Mouse (Mus musculus) ES-E14 (cell line): ENCODE data around the gene Rab5b. TPM values are rescaled to one million over a fixed set of nuclear protein-coding genes. Genes with fewer than 3 reads are reported as not detected.
A peak's percentile ranks its signal among the peaks of the same experiment; 100 is the strongest.

Source experiments
- DNase-seq: peaks from one replicate; pipeline ENCODE4 v3.0.0-alpha.2; 2013; ENCODE audit warnings: low read depth, low spot score
- H3K27ac ChIP-seq: 2 replicates; pipeline ENCODE4 v1.5.1; 2012; ENCODE audit warnings: low read depth, mild to moderate bottlenecking, low read length, moderate library complexity, mixed read lengths; ENCODE audit not compliant: poor library complexity, insufficient read depth, severe bottlenecking
- H3K36me3 ChIP-seq: 2 replicates; pipeline ENCODE4 v1.6.1; 2012; ENCODE audit warnings: mild to moderate bottlenecking, low read length, moderate library complexity, mixed read lengths; ENCODE audit not compliant: control insufficient read depth, poor library complexity, insufficient read depth, severe bottlenecking
- H3K4me1 ChIP-seq, 2 experiments: fragments of 150-350 bp in 1 of 2; sonication (generic) in 1 of 2; 2 replicates each; pipeline ENCODE4 v1.6.1; 2012; ENCODE audit warnings: low read length in 2 of 2, mild to moderate bottlenecking in 1 of 2, mixed read lengths in 1 of 2; ENCODE audit not compliant: control insufficient read depth in 2 of 2, insufficient read depth in 2 of 2, poor library complexity in 1 of 2
- H3K4me3 ChIP-seq, 2 experiments: fragments of 150-350 bp in 1 of 2; sonication (generic) in 1 of 2; 2 replicates each; pipeline ENCODE4 v1.5.1; 2012; ENCODE audit warnings: low read length in 2 of 2, low read depth in 1 of 2, mild to moderate bottlenecking in 1 of 2, mixed read lengths in 1 of 2; ENCODE audit not compliant: insufficient read depth in 1 of 2, poor library complexity in 1 of 2, severe bottlenecking in 1 of 2
- H3K9ac ChIP-seq: 2 replicates; pipeline ENCODE4 v1.6.1; 2012; ENCODE audit warnings: low read depth, mild to moderate bottlenecking, low read length, mixed read lengths; ENCODE audit not compliant: poor library complexity, insufficient read depth, severe bottlenecking
- H3K9me3 ChIP-seq: fragments of 150-350 bp; sonication (generic); 2 replicates; pipeline ENCODE4 v1.6.1; 2012; ENCODE audit warnings: low read depth, mild to moderate bottlenecking, low read length; ENCODE audit not compliant: control insufficient read depth, insufficient read depth
- CHD2 ChIP-seq: IDR thresholded peaks from 2 replicates; pipeline ENCODE4 v1.6.1; 2014; ENCODE audit warnings: mild to moderate bottlenecking, low read depth, low read length, inconsistent platforms
- HCFC1 ChIP-seq: IDR thresholded peaks from 2 replicates; pipeline ENCODE4 v1.6.1; 2012; ENCODE audit warnings: low read length, inconsistent platforms, borderline replicate concordance; ENCODE audit not compliant: insufficient read depth
- MAFK ChIP-seq: IDR thresholded peaks from 2 replicates; pipeline ENCODE4 v1.6.1; 2014; ENCODE audit warnings: mild to moderate bottlenecking, low read depth, low read length, inconsistent platforms; ENCODE audit not compliant: insufficient read depth
- ZC3H11A ChIP-seq: IDR thresholded peaks from 2 replicates; pipeline ENCODE4 v1.6.1; 2012; ENCODE audit warnings: low read depth, mild to moderate bottlenecking, inconsistent platforms, low read length, borderline replicate concordance
- ZNF384 ChIP-seq: IDR thresholded peaks from 2 replicates; pipeline ENCODE4 v1.6.1; 2012; ENCODE audit warnings: low read depth, low read length, inconsistent platforms
- in situ Hi-C, 2 experiments: fragments of 600-800 bp; cut with MboI; formaldehyde crosslinking; loops; one replicate each; pipeline ENCODE4 v1.15.1; 2025; ENCODE audit warnings: low sequenced_read_pairs in 2 of 2, inconsistent platforms in 1 of 2; ENCODE audit not compliant: unreplicated experiment in 2 of 2
- total RNA-seq: library from RNA; depleted of rRNA; stranded (reverse); fragments of 300-350 nt; gene quantifications from 2 replicates; pipeline ENCODE4 v1.2.3, GENCODE M21; 2012

Gene Rab5b
- total RNA-seq, 1 experiment: 32.8 TPM

DNA sequence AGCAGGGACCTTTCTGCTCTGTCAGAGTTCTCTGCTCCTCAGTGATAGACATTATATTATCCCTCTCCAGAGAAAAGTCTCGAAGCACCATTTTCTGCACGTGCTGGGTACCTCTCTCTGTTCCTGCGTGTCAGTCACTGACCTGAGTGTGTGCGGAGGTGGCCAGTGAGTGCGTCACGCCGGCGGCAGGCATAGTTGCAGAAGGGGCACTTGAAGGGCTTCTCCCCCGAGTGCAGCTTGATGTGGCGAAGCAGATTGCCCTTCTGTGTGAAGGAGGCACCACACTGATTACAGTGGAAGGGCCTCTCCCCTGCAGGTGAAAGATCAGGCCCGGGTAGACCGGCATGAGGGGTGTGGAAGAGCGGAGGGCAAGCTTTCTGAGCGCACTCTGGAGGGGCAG lies 56.1 kb downstream of the Rab5b start:
- Histone ChIP-seq H3K9ac (no peak overlapping the region), H3K9me3 (no peaks in the 10 kb centered on the region), H3K27ac (no peak overlapping the region), H3K4me3 (peak overlapping the region in 1 of 2 experiments; percentile 12; a peak in 1 of 4 replicates), H3K36me3 (no peaks in the 10 kb centered on the region; the same call in 1 of the 2 replicates), H3K4me1 (peaks cover 12 to 20% of the 10 kb centered on the region in 2 experiments)
- TF ChIP-seq MAFK (no peak), CHD2 (no peak), ZC3H11A (no peak), ZNF384 (no peak), HCFC1 (no peak)
- no peak for DNase-seq
- in situ Hi-C loops: no loop called here

DNA sequence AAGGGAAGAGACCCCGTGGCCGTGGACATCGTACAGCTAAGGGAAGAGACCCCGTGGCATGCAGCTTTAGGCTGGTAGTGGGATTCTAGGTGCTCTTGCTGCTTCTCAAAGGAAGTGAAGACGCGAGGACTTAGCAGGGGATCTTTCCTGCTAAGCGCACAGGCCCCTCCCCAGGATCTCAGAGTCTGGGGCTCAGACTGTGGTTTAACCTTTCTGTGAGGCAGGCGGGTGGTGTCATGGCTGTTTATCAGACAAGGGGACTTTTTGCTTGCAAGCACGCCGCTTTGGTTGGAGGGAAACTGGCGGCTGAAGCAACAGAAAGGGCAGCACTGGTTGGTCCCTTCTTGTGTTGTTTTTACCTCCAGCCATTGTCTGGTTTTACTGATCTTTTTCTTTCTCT lies 59.1 kb downstream of the Rab5b start:
- DNase-seq: no peak
- H3K4me3 ChIP-seq: no peak overlapping the region
- TF ChIP-seq ZC3H11A: no peak
- no peak for TF ChIP-seq MAFK
- TF ChIP-seq HCFC1: no peak
- no peak for TF ChIP-seq ZNF384
- TF ChIP-seq CHD2: no peak
- peaks cover 17 to 35% of the 10 kb centered on the region in 2 experiments for H3K4me1 ChIP-seq
- no peaks in the 10 kb centered on the region; the same call in 1 of the 2 replicates for H3K36me3 ChIP-seq
- H3K27ac ChIP-seq: 0 out of 2 replicates have a peak overlapping the region, but pooled peaks have one; percentile 11
- no peaks in the 10 kb centered on the region for H3K9me3 ChIP-seq
- H3K9ac ChIP-seq: 0 out of 2 replicates have a peak overlapping the region, but pooled peaks have one; percentile 1
- in situ Hi-C loops: no loop called here

GRCm38 (mm10) chr10:128636561-128636960 lies 59.5 kb downstream of the Rab5b start:
- TF ChIP-seq MAFK (no peak), ZNF384 (no peak), HCFC1 (no peak), CHD2 (no peak), ZC3H11A (no peak)
- Histone ChIP-seq H3K36me3 (no peaks in the 10 kb centered on the region; the same call in 1 of the 2 replicates), H3K4me1 (peaks cover 17 to 40% of the 10 kb centered on the region in 2 experiments), H3K9me3 (no peaks in the 10 kb centered on the region), H3K27ac (no peak overlapping the region), H3K4me3 (no peak overlapping the region), H3K9ac (no peak overlapping the region)
- in situ Hi-C loops: no loop called here
- DNase-seq: no peak

- peaks cover 19 to 42% of the 10 kb centered on the region in 2 experiments for H3K4me1 ChIP-seq
- no peaks in the 10 kb centered on the region; the same call in 1 of the 2 replicates for H3K36me3 ChIP-seq
- no peaks in the 10 kb centered on the region for H3K9me3 ChIP-seq
- no peak overlapping the region for H3K27ac ChIP-seq
- no peak overlapping the region for H3K9ac ChIP-seq
- no peak for DNase-seq
- in situ Hi-C loops: no loop called here
- H3K4me3 ChIP-seq: no peak overlapping the region
- TF ChIP-seq ZNF384 (no peak), ZC3H11A (no peak), HCFC1 (no peak), MAFK (no peak), CHD2 (no peak)
Measured at GRCm38 (mm10) chr10:128635697-128636096, 60.4 kb downstream of the Rab5b start.
